Mouse (Mus musculus) cerebellum, adult 2 months (tissue): ENCODE measurements around the gene BC035044. TPM values are rescaled to one million over a fixed set of nuclear protein-coding genes. Genes with fewer than 3 reads are reported as not detected.
A peak's percentile ranks its signal among the peaks of the same experiment; 100 is the strongest.
"Not testable (repeated sequence)": the region's sequence is repeated elsewhere in the genome, so short reads cannot be mapped to it uniquely, and the experiment has no call there.

ENCODE experiments used
- DNase-seq, 2 experiments: peaks; one replicate each; pipeline ENCODE4 v3.0.0; 2021
- H3K27ac ChIP-seq: fragments of 200-500 bp; 2 replicates; pipeline ENCODE4 v1.5.1; 2012; ENCODE audit warnings: low read length, control low read depth, inconsistent platforms; ENCODE audit not compliant: insufficient read depth
- H3K27me3 ChIP-seq: fragments of 200-500 bp; 2 replicates; pipeline ENCODE4 v1.6.1; 2012; ENCODE audit warnings: inconsistent platforms, mild to moderate bottlenecking, low read length, moderate library complexity; ENCODE audit not compliant: control insufficient read depth, insufficient read depth
- H3K4me1 ChIP-seq: fragments of 200-500 bp; 2 replicates; pipeline ENCODE4 v1.6.1; 2011; ENCODE audit warnings: low read length; ENCODE audit not compliant: control insufficient read depth, insufficient read depth
- H3K4me3 ChIP-seq: fragments of 200-500 bp; replicated peaks from 2 replicates; pipeline ENCODE3; 2011; ENCODE audit warnings: mild to moderate bottlenecking, low read depth, low read length, control low read depth; ENCODE audit not compliant: insufficient read depth
- CTCF ChIP-seq: fragments of 200-500 bp; IDR thresholded peaks from 2 replicates; pipeline ENCODE4 v1.5.1; 2011; ENCODE audit warnings: low read depth, mild to moderate bottlenecking, control low read depth, low read length, moderate library complexity, borderline replicate concordance; ENCODE audit not compliant: insufficient read depth
- POLR2A ChIP-seq: fragments of 200-500 bp; IDR thresholded peaks from 2 replicates; pipeline ENCODE4 v1.6.1; 2011; ENCODE audit warnings: low read length, control low read depth, borderline replicate concordance; ENCODE audit not compliant: insufficient read depth
- WGBS: fragments of 180-500 bp; shearing (Covaris S2); methylation state at CpG from one replicate; pipeline ENCODE4 v1.1.7; 2018; 5-methylcytosine and 5-hydroxymethylcytosine counted together
- polyA plus RNA-seq: library from polyadenylated mRNA; depleted of rRNA; stranded (reverse); fragments of >200 nt; gene quantifications from 2 replicates; pipeline ENCODE4 v1.2.3, GENCODE M21; 2012

The BC035044 gene
- polyA plus RNA-seq, 1 experiment: 0.79 TPM

DNA sequence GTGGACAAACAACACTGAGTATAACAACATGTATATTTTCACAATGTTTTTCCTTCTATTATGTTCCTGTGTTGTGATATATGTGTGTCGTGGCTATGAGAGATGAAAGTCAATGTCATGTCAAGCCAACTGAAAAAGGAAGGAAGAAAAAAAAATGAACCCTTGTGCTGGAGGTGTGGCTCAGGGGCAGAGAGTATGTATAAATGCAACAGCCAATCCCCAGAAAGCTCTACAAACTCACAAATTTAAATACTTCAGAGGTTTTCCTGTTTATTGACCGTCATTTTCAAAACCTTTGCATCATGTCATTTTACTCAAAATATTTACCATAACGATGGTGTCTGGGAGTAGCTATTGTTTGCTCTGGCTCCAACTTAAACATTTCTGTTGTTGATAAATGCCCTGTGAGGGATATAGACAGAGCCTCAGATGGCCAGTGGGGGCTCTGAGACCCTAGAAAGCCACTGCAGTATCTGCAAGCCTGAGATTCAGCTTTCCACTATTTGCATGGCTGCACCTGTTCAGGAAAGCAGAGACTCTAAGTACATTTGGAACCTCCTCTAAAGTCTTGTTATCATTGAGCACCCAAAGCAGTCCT is 4.6 kb upstream of the BC035044 start:
- Histone ChIP-seq H3K27me3 (no peaks in the 10 kb centered on the region), H3K4me1 (no peaks in the 10 kb centered on the region), H3K27ac (no peak overlapping the region), H3K4me3 (no peak overlapping the region)
- WGBS: 91% methylated on average over 3 of the region's 3 CpGs
- no peak for TF ChIP-seq POLR2A
- no peak for TF ChIP-seq CTCF
- DNase-seq: no peak

DNA sequence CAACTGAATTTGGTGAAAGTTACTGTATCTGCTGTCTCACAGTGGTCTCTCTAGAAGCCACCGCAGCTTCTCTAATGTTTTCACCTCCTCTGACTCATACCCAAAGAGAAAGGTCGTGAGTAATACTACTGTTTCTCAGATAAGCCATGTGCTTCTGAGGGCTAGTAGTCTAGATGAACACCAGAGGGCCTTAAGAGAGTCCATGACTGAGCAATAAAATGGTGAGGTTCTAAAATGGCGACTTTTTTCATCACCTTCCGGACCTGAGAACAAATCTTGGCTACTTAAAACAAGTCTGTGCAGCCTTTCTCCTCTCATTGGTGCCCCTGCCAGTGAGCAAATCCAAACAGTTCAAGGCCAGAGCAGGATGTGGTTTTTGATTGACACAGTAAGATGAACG is 2.1 kb downstream of the BC035044 start:
- DNase-seq: no peak
- Histone ChIP-seq H3K27ac (no peak overlapping the region), H3K4me3 (no peak overlapping the region), H3K27me3 (no peaks in the 10 kb centered on the region), H3K4me1 (no peaks in the 10 kb centered on the region)
- 73% methylated on average over 5 of the region's 5 CpGs for WGBS
- TF ChIP-seq POLR2A (no peak), CTCF (no peak)

DNA sequence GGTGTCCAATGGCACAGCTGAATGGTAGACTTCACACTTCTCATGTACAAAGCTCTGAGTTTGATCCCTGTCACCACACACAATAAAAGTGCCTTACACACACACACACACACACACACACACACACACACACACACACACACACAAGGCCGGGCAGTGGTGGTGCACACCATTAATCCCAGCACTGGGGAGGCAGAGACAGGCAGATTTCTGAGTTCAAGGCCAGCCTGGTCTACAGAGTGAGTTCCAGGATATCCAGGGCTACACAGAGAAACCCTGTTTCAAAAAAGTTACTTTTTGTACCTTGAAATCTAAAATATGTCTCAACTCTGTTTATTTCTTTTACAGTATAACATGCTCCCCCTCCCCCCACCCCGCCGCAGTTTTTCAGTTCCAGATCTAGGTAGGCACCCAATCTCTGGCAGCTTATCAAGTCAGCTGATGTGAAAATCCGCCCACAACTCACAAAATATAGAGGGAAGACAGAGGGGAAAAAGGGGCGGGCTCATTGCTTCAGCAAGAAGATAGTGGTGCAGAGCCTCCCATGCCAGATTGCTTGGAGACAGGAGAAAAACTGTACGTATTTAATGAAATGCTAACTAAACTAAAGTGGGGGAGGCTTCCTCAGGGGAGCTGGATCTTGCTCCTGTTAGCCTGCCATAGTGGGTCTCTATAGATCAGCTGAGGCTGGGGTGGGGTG is 3.7 kb downstream of the BC035044 start, which contains the start of gene Clec2i:
Gene Clec2i, plus strand, starts transcription at position 498 of the 700 bp plus-strand sequence.
- DNase-seq, H3K27me3 ChIP-seq, H3K4me1 ChIP-seq, H3K27ac ChIP-seq, H3K4me3 ChIP-seq: not testable (repeated sequence)
- 86% methylated on average over 6 of the region's 6 CpGs for WGBS

DNA sequence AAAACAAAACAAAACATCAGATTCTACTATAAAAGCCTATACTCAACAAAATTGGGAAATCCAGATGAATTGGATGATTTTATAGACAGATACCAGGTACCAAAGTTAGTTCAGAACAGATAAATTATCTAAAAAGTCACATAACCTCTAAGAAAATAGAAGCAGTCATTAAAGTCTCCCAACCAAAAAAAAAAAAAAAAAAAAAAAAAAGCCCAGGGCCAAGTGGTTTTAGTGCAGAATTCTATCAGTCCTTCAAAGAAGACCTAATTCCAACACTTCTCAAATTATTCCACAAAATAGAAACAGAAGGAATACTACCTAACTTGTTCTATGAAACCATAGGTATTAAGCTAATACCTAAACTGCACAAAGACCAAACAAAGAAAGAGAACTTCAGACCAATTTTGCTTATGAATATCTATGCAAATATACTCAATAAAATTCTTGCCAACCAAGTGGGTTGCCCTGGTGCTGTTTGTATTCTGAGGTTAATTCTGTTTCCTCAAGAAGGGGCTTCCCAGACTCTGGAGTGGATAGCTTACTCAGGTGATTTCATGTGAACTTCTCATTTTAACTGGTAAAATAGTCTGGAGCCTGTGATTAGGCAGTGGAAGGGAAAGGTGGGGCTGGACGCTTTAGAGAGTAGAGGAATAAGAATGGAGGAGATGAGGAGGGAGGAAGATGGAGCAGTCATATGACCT is 18.9 kb downstream of the BC035044 start:
- no peak for TF ChIP-seq POLR2A
- TF ChIP-seq CTCF: no peak
- 87% methylated on average over 1 of the region's 1 CpGs for WGBS
- Histone ChIP-seq H3K4me3 (no peak overlapping the region), H3K4me1 (no peaks in the 10 kb centered on the region), H3K27me3 (no peaks in the 10 kb centered on the region), H3K27ac (no peak overlapping the region)
- no peak for DNase-seq

DNA sequence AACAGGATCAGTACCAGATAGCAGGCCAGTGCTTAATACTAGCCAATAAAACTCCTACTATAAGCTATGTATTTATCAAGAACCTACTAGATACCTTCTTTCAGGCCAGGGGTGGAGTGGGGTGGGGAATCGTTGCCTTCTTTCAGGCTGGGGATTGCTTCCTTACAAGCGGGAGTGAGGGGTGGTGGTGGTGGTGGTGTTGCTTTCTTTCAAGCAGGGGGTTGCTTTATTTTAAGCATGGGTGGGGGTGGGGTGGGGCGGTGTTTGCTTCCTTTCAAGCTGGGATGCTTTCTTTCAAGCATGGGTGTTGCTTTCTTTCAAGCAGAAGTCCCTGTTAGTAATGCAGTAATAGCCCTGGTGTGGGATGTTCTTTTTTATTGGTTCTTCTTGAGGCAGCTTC is 22.1 kb downstream of the BC035044 start:
- no peak overlapping the region for H3K4me3 ChIP-seq
- 28% methylated on average over 3 of the region's 3 CpGs for WGBS
- no peak overlapping the region for H3K27ac ChIP-seq
- DNase-seq: no peak
- no peaks in the 10 kb centered on the region for H3K27me3 ChIP-seq
- TF ChIP-seq POLR2A (no peak), CTCF (no peak)
- no peaks in the 10 kb centered on the region for H3K4me1 ChIP-seq

DNA sequence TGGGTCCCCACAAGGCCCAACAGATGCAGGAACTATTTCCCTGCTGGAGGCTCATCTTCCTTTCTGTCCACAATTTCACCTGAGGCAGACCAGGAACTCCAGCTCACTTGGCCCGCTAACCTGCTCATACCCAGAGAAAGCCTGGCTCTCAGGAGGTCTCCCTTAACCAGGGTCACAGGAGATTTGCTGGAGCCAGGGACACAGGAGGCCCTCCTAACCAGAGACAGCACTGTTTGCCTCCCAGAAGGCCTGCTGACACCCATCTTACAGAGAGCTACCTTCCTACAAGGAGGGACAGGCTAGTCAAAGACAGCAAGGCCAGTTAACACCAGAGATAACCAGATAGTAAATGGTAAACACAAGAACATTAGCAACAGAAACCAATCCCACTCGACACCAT is 33.0 kb downstream of the BC035044 start:
- TF ChIP-seq CTCF (no peak), POLR2A (no peak)
- H3K4me3 ChIP-seq: no peak overlapping the region
- no peak overlapping the region for H3K27ac ChIP-seq
- H3K4me1 ChIP-seq: no peaks in the 10 kb centered on the region
- H3K27me3 ChIP-seq: no peaks in the 10 kb centered on the region
- no peak for DNase-seq
- 94% methylated on average over 2 of the region's 2 CpGs for WGBS

DNA sequence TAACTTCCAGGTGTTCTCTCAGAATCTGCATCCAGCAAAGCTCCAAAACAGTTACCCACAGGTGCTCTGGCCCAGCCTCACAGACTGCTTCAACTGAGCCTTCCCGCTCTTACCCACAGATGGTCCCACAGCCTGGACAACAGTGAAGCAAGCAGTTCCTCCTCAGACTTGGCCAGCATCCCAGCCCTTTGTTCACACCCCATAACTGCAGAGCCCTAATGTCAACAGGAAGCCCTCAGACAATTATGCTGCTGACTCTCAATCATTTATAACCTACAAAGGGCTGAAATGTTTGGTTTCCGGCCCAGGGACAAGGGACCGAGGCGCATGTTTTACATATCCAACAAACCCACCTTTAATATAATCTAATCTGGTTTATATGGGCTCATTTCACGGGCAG is 34.7 kb downstream of the BC035044 start:
- 33% methylated on average over 5 of the region's 5 CpGs for WGBS
- TF ChIP-seq CTCF: no peak
- no peak for TF ChIP-seq POLR2A
- Histone ChIP-seq H3K27me3 (no peaks in the 10 kb centered on the region), H3K4me3 (no peak overlapping the region), H3K27ac (no peak overlapping the region), H3K4me1 (no peaks in the 10 kb centered on the region)
- DNase-seq: peak; percentile 70 to 79

DNA sequence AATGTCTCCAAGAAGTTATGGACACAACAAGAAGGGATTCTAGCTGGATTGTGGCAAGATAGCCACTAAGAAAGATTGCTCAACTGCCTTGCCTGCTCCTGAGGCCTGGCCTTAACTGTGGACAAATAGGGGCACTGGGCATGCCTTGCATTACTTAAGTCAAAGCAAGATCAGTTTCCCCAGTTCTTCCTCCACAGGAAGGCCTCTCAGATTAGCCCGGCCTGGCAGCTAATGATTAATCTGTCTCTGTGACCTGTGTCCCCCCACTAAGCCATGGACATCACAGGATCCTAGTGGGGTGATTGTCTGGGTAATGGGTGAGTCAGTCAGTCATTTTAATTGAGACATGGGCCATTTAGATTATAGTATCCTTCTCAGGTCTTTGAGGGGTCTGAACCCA is 35.4 kb downstream of the BC035044 start:
- Histone ChIP-seq H3K4me1 (no peaks in the 10 kb centered on the region), H3K27me3 (no peaks in the 10 kb centered on the region), H3K4me3 (no peak overlapping the region), H3K27ac (no peak overlapping the region)
- DNase-seq: no peak
- TF ChIP-seq POLR2A: no peak
- TF ChIP-seq CTCF: no peak
- WGBS: 93% methylated on average over 1 of the region's 1 CpGs
